Mouse (Mus musculus) hindbrain, embryonic 10.5 days (tissue): ENCODE data around the gene Ctnna3. TPM values are rescaled to one million over a fixed set of nuclear protein-coding genes. Genes with fewer than 3 reads are reported as not detected.
A peak's percentile ranks its signal among the peaks of the same experiment; 100 is the strongest.

Experiments
- DNase-seq: peaks from one replicate; pipeline ENCODE4 v3.0.0-alpha.2; 2017; ENCODE audit warnings: low spot score
- H3K27ac ChIP-seq: fragments of 300-500 bp; sonication (generic); 2 replicates; pipeline ENCODE4 v1.5.1; 2016; ENCODE audit warnings: mild to moderate bottlenecking, moderate library complexity
- H3K27me3 ChIP-seq: fragments of 300-500 bp; sonication (generic); 2 replicates; pipeline ENCODE4 v1.6.1; 2016; ENCODE audit warnings: mild to moderate bottlenecking; ENCODE audit not compliant: poor library complexity, insufficient read depth, severe bottlenecking
- H3K36me3 ChIP-seq: fragments of 300-500 bp; sonication (generic); 2 replicates; pipeline ENCODE4 v1.6.1; 2016; ENCODE audit warnings: mild to moderate bottlenecking, moderate library complexity
- H3K4me1 ChIP-seq: fragments of 300-500 bp; sonication (generic); replicated peaks from 2 replicates; pipeline ENCODE4 v1.6.1; 2016; ENCODE audit warnings: mild to moderate bottlenecking
- H3K4me3 ChIP-seq: fragments of 300-500 bp; sonication (generic); 2 replicates; pipeline ENCODE4 v1.5.1; 2016; ENCODE audit warnings: mild to moderate bottlenecking, moderate library complexity
- H3K9me3 ChIP-seq: fragments of 300-500 bp; sonication (generic); 2 replicates; pipeline ENCODE4 v1.6.1; 2016; ENCODE audit warnings: mild to moderate bottlenecking, moderate library complexity
- WGBS: fragments of 180-500 bp; shearing (Covaris S2); methylation state at CpG from one replicate; pipeline ENCODE4 v1.1.7; 2016; 5-methylcytosine and 5-hydroxymethylcytosine counted together
- polyA plus RNA-seq: library from polyadenylated mRNA; unstranded; fragments of >200 nt; fragmentation: Nextera tagmentation; extraction: Ambion mirVana; gene quantifications from 2 replicates; pipeline ENCODE4 v1.2.1, GENCODE M21; 2016

The Ctnna3 gene
- polyA plus RNA-seq, 1 experiment from 2014 or later = 0.21 TPM

GRCm38 (mm10) chr10:63951481-63951880 lies 521.6 kb downstream of the Ctnna3 start:
- no peak for DNase-seq
- Histone ChIP-seq H3K9me3 (no peaks in the 10 kb centered on the region), H3K36me3 (no peaks in the 10 kb centered on the region), H3K27me3 (no peaks in the 10 kb centered on the region), H3K27ac (no peak overlapping the region), H3K4me3 (no peak overlapping the region), H3K4me1 (peaks cover 10% of the 10 kb centered on the region)
- 86% methylated on average over 1 of the region's 1 CpGs for WGBS

- H3K4me1 ChIP-seq = peaks cover 10% of the 10 kb centered on the region
- no peak overlapping the region for H3K4me3 ChIP-seq
- H3K36me3 ChIP-seq = no peaks in the 10 kb centered on the region
- peak; percentile 46 for DNase-seq
- H3K9me3 ChIP-seq = no peaks in the 10 kb centered on the region
- H3K27ac ChIP-seq = peak overlapping the region; percentile 64
- no peaks in the 10 kb centered on the region for H3K27me3 ChIP-seq
- 18% methylated on average over 6 of the region's 7 CpGs for WGBS
Measured at GRCm38 (mm10) chr10:63954308-63954930, 524.5 kb downstream of the Ctnna3 start.

- H3K27me3 ChIP-seq = no peaks in the 10 kb centered on the region
- 94% methylated on average over 2 of the region's 2 CpGs for WGBS
- DNase-seq = no peak
- H3K36me3 ChIP-seq = no peaks in the 10 kb centered on the region
- H3K4me3 ChIP-seq = no peak overlapping the region
- no peak overlapping the region for H3K27ac ChIP-seq
- H3K4me1 ChIP-seq = no peaks in the 10 kb centered on the region
- H3K9me3 ChIP-seq = no peaks in the 10 kb centered on the region
Measured at GRCm38 (mm10) chr10:63972300-63972699, 542.4 kb downstream of the Ctnna3 start.

- no peak for DNase-seq
- Histone ChIP-seq H3K36me3 (no peaks in the 10 kb centered on the region), H3K27ac (0 out of 2 replicates have a peak overlapping the region, but pooled peaks have one; percentile 56), H3K4me1 (peaks cover 14% of the 10 kb centered on the region; the same call in 1 of the 2 replicates), H3K27me3 (no peaks in the 10 kb centered on the region), H3K4me3 (no peak overlapping the region), H3K9me3 (no peaks in the 10 kb centered on the region)
- 58% methylated on average over 11 of the region's 11 CpGs for WGBS
Measured at GRCm38 (mm10) chr10:63978101-63978500, 548.2 kb downstream of the Ctnna3 start.

- no peak overlapping the region for H3K4me3 ChIP-seq
- no peak for DNase-seq
- H3K4me1 ChIP-seq = peaks cover 14% of the 10 kb centered on the region; the same call in 1 of the 2 replicates
- H3K9me3 ChIP-seq = no peaks in the 10 kb centered on the region
- no peaks in the 10 kb centered on the region for H3K27me3 ChIP-seq
- no peaks in the 10 kb centered on the region for H3K36me3 ChIP-seq
- WGBS = 43% methylated on average over 3 of the region's 3 CpGs
- no peak overlapping the region for H3K27ac ChIP-seq
Measured at GRCm38 (mm10) chr10:63978535-63978934, 548.6 kb downstream of the Ctnna3 start.

GRCm38 (mm10) chr10:63978969-63979368 lies 549.1 kb downstream of the Ctnna3 start:
- whole genome bisulfite sequencing = 89% methylated on average over 5 of the region's 5 CpGs
- Histone ChIP-seq H3K27me3 (no peaks in the 10 kb centered on the region), H3K36me3 (no peaks in the 10 kb centered on the region), H3K4me3 (no peak overlapping the region), H3K9me3 (no peaks in the 10 kb centered on the region), H3K4me1 (peaks cover 14% of the 10 kb centered on the region; the same call in 1 of the 2 replicates), H3K27ac (no peak overlapping the region)
- no peak for DNase-seq

- DNase-seq = no peak
- Histone ChIP-seq H3K36me3 (no peaks in the 10 kb centered on the region), H3K27ac (no peak overlapping the region), H3K27me3 (no peaks in the 10 kb centered on the region), H3K9me3 (no peaks in the 10 kb centered on the region), H3K4me3 (no peak overlapping the region), H3K4me1 (peaks cover 14% of the 10 kb centered on the region; the same call in 1 of the 2 replicates)
- 90% methylated on average over 2 of the region's 2 CpGs for WGBS
Measured at GRCm38 (mm10) chr10:63979410-63979809, 549.5 kb downstream of the Ctnna3 start.

- DNase-seq = no peak
- Histone ChIP-seq H3K4me3 (no peak overlapping the region), H3K27me3 (no peaks in the 10 kb centered on the region), H3K27ac (no peak overlapping the region), H3K36me3 (no peaks in the 10 kb centered on the region), H3K9me3 (no peaks in the 10 kb centered on the region), H3K4me1 (no peaks in the 10 kb centered on the region)
- 79% methylated on average over 4 of the region's 4 CpGs for WGBS
Measured at GRCm38 (mm10) chr10:63985576-63985975, 555.7 kb downstream of the Ctnna3 start.

GRCm38 (mm10) chr10:63994251-63994650 lies 564.4 kb downstream of the Ctnna3 start:
- Histone ChIP-seq H3K27ac (no peak overlapping the region), H3K4me1 (no peaks in the 10 kb centered on the region), H3K36me3 (no peaks in the 10 kb centered on the region), H3K4me3 (no peak overlapping the region), H3K27me3 (no peaks in the 10 kb centered on the region), H3K9me3 (no peaks in the 10 kb centered on the region)
- 86% methylated on average over 5 of the region's 5 CpGs for WGBS
- no peak for DNase-seq

- WGBS = 76% methylated on average over 6 of the region's 6 CpGs
- H3K9me3 ChIP-seq = no peaks in the 10 kb centered on the region
- H3K4me1 ChIP-seq = no peaks in the 10 kb centered on the region
- no peaks in the 10 kb centered on the region for H3K36me3 ChIP-seq
- no peak overlapping the region for H3K27ac ChIP-seq
- H3K4me3 ChIP-seq = no peak overlapping the region
- no peaks in the 10 kb centered on the region for H3K27me3 ChIP-seq
- DNase-seq = peak; percentile 7
Measured at GRCm38 (mm10) chr10:64001531-64001930, 571.6 kb downstream of the Ctnna3 start.

GRCm38 (mm10) chr10:64001996-64002395 lies 572.1 kb downstream of the Ctnna3 start:
- H3K27ac ChIP-seq = no peak overlapping the region
- DNase-seq = no peak
- no peaks in the 10 kb centered on the region for H3K4me1 ChIP-seq
- H3K27me3 ChIP-seq = no peaks in the 10 kb centered on the region
- H3K4me3 ChIP-seq = no peak overlapping the region
- H3K36me3 ChIP-seq = no peaks in the 10 kb centered on the region
- H3K9me3 ChIP-seq = no peaks in the 10 kb centered on the region
- 86% methylated on average over 9 of the region's 9 CpGs for WGBS

- Histone ChIP-seq H3K27me3 (no peaks in the 10 kb centered on the region), H3K36me3 (no peaks in the 10 kb centered on the region), H3K27ac (no peak overlapping the region), H3K4me1 (no peaks in the 10 kb centered on the region), H3K4me3 (no peak overlapping the region), H3K9me3 (no peaks in the 10 kb centered on the region)
- DNase-seq = no peak
- WGBS = 86% methylated on average over 1 of the region's 1 CpGs
Measured at GRCm38 (mm10) chr10:64020347-64020746, 590.4 kb downstream of the Ctnna3 start.

- H3K9me3 ChIP-seq = no peaks in the 10 kb centered on the region
- H3K36me3 ChIP-seq = no peaks in the 10 kb centered on the region
- no peak overlapping the region for H3K4me3 ChIP-seq
- H3K27me3 ChIP-seq = no peaks in the 10 kb centered on the region
- no peak overlapping the region for H3K27ac ChIP-seq
- WGBS = 82% methylated on average over 6 of the region's 6 CpGs
- H3K4me1 ChIP-seq = no peaks in the 10 kb centered on the region
- DNase-seq = no peak
Measured at GRCm38 (mm10) chr10:64023340-64023739, 593.4 kb downstream of the Ctnna3 start.

GRCm38 (mm10) chr10:64030901-64031300 lies 601.0 kb downstream of the Ctnna3 start:
- DNase-seq = no peak
- no peaks in the 10 kb centered on the region for H3K9me3 ChIP-seq
- H3K36me3 ChIP-seq = no peaks in the 10 kb centered on the region
- no peak overlapping the region for H3K27ac ChIP-seq
- no peak overlapping the region for H3K4me3 ChIP-seq
- no peaks in the 10 kb centered on the region for H3K27me3 ChIP-seq
- H3K4me1 ChIP-seq = no peaks in the 10 kb centered on the region
